Mouse (Mus musculus): ENCODE measurements around the gene Efna1. TPM values are rescaled to one million over a fixed set of nuclear protein-coding genes. Genes with fewer than 3 reads are reported as not detected.
A peak's percentile ranks its signal among the peaks of the same experiment; 100 is the strongest.

Efna1 gene
- polyA plus RNA-seq, 1 experiment from 2014 or later: 13.2 TPM

DNA sequence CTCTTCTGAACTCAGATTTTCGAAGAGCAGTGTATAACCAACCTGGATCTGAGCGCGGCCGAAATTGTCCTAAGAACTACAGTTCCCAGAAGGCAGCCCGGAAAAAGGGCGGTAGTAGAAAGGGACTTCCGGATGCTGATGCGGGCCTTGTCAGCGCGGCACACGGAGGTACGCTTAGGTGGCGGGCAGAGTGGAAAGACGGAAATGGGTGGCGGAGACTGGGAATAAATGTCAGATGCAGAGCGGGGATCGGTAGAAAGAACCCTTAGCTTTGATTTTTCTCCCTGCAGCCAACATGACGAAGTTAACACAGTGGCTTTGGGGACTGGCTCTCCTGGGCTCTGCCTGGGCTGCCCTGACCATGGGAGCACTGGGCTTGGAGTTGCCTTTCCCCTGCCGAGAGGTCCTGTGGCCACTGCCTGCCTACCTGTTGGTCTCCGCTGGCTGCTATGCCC is 14.5 kb downstream of the Efna1 start:
- Histone ChIP-seq H3K36me3 (replicated peaks) (peaks cover 9% of the 10 kb centered on the region), H3K4me1 (peaks cover 49% of the 10 kb centered on the region), H3K4me3 (peak overlapping the region; percentile 68), H3K27ac (peak overlapping the region; percentile 86), H3K9me3 (no peaks in the 10 kb centered on the region), H3K27me3 (ENCODE audit: poor library complexity, severe bottlenecking) (peaks cover 26% of the 10 kb centered on the region)
- under 1% methylated on average over 20 of the region's 20 CpGs for WGBS
- DNase-seq (ENCODE audit: extremely low spot score, low spot score): peak; percentile 82

DNA sequence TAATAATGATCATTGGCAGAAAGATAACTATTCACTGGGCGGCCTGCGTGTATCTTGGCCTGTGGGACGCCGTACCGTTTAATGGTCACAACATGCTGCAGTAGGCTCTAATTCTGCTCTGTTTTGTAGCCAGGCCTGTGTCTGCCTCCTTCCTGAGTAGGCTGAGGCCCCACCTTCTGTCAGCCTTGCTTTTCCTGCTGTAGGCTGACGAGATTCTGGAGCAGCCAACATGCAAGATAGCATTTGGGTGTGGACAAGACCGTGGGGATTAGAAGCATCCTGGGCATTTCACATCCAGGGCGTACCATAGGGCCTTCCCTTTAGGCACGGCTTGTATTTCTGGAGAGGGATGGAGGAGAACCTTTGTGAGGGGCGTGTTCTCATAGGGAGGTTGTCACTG is 18.5 kb downstream of the Efna1 start:
- no peaks in the 10 kb centered on the region for H3K36me3 ChIP-seq (replicated peaks)
- peaks cover 8% of the 10 kb centered on the region; the same call in 1 of the 2 replicates for H3K27me3 ChIP-seq (ENCODE audit: poor library complexity, severe bottlenecking)
- H3K4me3 ChIP-seq: no peak overlapping the region
- H3K9me3 ChIP-seq: no peaks in the 10 kb centered on the region
- WGBS: 79% methylated on average over 10 of the region's 10 CpGs
- no peak for DNase-seq (ENCODE audit: extremely low spot score, low spot score)
- peaks cover 25% of the 10 kb centered on the region for H3K4me1 ChIP-seq
- no peak overlapping the region for H3K27ac ChIP-seq

DNA sequence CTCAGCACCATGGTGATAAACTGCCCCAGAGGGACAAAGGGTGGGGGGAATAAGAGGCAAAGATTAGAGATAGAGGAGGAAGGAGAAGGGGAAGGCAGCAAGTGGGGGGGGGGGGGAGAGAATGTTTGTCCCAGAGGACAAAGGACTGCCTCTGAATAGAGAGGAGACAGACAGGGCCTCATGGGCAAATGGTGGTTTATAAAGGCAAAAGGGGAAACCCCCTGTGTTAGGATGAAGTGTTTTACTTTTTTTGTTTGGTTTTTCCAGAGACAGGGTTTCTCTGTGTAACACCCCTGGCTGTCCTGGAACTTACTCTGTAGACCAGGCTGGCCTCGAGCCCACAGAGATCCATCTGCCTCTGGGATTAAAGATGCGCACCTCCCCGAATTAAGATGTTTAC is 20.7 kb downstream of the Efna1 start:
- 86% methylated on average over 3 of the region's 3 CpGs for WGBS

DNA sequence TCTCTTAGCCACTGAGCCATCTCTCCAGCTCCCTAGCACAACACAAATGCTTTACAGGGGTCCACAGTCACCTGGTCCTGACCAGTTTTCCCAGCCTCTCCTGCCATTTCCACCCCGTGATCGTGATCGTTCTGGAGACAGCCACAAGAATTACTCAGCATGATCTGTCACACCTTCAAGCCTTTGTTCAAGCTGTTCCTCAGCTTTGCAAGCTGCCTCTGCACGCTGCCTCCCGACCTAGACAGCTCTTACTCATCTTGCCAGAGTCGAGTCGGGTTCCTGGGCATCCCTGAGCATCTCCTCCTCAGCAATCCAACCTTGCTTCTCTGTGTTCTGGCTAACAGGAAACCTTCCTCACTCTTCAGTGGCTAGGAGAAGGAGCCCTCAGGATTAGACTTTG is 21.9 kb downstream of the Efna1 start, which contains the start of gene Dpm3:
Gene Dpm3 (plus strand): TSS at position 283 of the 400 bp plus-strand sequence.
- Histone ChIP-seq H3K4me1 (peaks cover 11% of the 10 kb centered on the region), H3K27me3 (ENCODE audit: poor library complexity, severe bottlenecking) (peaks cover 8% of the 10 kb centered on the region; the same call in 1 of the 2 replicates), H3K4me3 (no peak within 1 kb of the TSS), H3K27ac (no peak within 1 kb of the TSS), H3K36me3 (replicated peaks) (no peaks in the 10 kb centered on the region), H3K9me3 (no peaks in the 10 kb centered on the region)
- no peak for DNase-seq (ENCODE audit: extremely low spot score, low spot score)
- WGBS: 67% methylated on average over 7 of the region's 7 CpGs

More for the DNA sequence above, 20.7 kb downstream of the Efna1 start:
- no peak overlapping the region for H3K4me3 ChIP-seq
- peaks cover 8% of the 10 kb centered on the region; the same call in 1 of the 2 replicates for H3K27me3 ChIP-seq (ENCODE audit: poor library complexity, severe bottlenecking)
- no peak overlapping the region for H3K27ac ChIP-seq
- H3K9me3 ChIP-seq: no peaks in the 10 kb centered on the region
- peaks cover 11% of the 10 kb centered on the region for H3K4me1 ChIP-seq
- DNase-seq (ENCODE audit: extremely low spot score, low spot score): no peak
- H3K36me3 ChIP-seq (replicated peaks): no peaks in the 10 kb centered on the region

DNA sequence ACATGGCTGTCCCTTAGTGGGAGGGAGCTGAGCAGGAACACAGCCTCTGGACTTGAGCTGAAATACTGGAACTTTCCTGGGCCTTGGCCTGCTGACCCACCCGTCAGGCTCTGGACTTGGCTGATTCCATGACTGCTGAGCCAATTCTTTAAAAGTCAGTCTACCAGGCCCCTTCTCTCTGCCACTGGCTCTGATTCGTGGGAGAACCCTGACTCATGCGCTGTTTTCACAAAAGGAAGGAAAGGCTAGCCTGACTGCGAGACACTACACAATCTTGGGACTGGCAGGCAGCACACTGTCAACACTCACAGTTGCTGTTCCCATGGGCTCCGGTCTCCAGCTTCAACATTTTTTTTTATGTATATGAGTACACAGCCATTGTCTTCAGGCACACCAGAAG is 24.8 kb downstream of the Efna1 start:
- DNase-seq (ENCODE audit: extremely low spot score, low spot score): no peak
- Histone ChIP-seq H3K27me3 (ENCODE audit: poor library complexity, severe bottlenecking) (peaks cover 31% of the 10 kb centered on the region), H3K36me3 (replicated peaks) (no peaks in the 10 kb centered on the region), H3K4me3 (no peak overlapping the region), H3K9me3 (no peaks in the 10 kb centered on the region), H3K27ac (no peak overlapping the region), H3K4me1 (peaks cover 24% of the 10 kb centered on the region)
- 85% methylated on average over 5 of the region's 5 CpGs for WGBS

DNA sequence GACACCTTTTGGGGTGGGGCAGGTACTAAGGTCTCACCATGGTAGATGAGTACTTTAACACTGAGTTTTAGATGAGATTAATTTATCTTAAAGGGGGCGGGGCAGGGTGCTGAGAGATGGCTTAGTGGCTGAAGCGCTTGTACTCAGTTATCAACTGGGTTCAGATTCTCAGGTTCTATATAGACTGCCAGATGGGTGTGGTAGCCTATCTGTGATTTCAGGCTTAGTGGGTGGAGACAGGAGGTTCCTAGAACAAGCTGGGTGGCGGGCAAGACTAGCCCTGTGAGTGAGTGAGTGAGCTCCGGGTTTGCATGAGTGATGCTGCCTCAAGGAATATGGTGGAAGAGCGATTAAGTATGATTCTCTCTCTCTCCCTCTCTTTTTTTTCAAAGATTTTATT is 25.9 kb downstream of the Efna1 start:
- Histone ChIP-seq H3K27ac (no peak overlapping the region), H3K27me3 (ENCODE audit: poor library complexity, severe bottlenecking) (peaks cover 31% of the 10 kb centered on the region), H3K4me3 (no peak overlapping the region), H3K9me3 (no peaks in the 10 kb centered on the region), H3K4me1 (peaks cover 29% of the 10 kb centered on the region), H3K36me3 (replicated peaks) (peaks cover under 1% of the 10 kb centered on the region; the same call in 1 of the 2 replicates)
- DNase-seq (ENCODE audit: extremely low spot score, low spot score): no peak
- WGBS: 90% methylated on average over 5 of the region's 5 CpGs

DNA sequence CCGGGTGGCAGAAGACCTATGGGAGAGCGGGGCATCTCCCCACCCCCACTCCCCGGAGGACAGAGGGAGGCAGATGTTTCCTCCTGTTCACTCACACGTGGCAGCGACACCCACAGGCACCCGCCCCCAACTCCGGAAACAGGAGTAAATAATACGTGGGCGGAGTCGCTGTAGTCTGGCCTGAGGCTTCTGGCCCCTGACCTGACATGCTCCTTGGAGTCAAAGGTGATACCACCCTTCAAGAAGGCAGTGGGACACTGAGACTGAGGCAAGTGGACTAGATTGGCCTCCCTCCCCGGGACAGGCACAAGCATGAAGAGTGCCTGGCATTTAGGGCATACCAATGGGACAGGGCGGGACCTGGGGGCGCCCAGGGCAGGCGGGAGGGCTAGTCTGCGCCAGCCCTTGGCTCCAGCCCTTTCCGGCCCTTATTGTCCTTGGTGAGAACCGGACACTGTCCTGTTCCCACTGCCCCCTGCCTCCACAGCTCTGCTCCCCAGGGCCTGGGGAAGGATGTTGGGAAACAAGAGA is 29.5 kb downstream of the Efna1 start:
- H3K4me3 ChIP-seq: peak overlapping the region; percentile 32

DNA sequence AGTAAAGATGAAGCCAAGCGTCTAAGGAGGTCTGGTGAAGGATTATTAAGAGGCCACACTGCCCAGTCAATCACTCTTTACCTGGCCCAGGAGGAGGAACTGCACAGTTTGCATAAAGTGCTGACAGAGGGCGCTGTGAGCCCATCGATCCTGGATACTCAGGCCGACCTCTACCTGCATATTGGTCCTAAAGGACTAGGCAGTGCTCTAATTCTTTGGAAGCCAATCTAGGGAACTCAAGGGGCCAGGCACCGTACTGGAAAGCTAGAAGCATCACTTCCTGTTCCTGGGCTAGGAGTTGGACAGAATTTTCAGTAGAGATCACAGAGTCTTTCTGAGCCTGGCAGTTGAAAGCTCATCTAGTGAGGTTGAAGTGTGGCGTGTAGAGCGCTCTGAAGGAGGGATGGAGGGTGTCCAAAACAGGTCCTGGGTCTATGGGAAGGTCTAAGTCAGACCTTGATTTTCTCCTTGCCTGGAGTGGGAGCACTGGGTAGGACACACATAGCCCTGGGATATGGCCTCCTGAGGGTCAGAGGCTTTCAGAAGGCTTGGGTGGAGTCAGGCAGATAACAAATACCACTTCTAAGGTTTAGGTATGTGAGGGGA is 30.4 kb downstream of the Efna1 start:
- Histone ChIP-seq H3K4me3 (0 out of 2 replicates have a peak overlapping the region, but pooled peaks have one; percentile 32), H3K9me3 (no peaks in the 10 kb centered on the region), H3K27ac (0 out of 2 replicates have a peak overlapping the region, but pooled peaks have one; percentile 68), H3K27me3 (ENCODE audit: poor library complexity, severe bottlenecking) (peaks cover 29% of the 10 kb centered on the region), H3K4me1 (peaks cover 55% of the 10 kb centered on the region), H3K36me3 (replicated peaks) (peaks cover 28% of the 10 kb centered on the region)
- 24% methylated on average over 7 of the region's 7 CpGs for WGBS
- DNase-seq (ENCODE audit: extremely low spot score, low spot score): peak; percentile 47

More for the DNA sequence above, 29.5 kb downstream of the Efna1 start:
- Histone ChIP-seq H3K4me1 (peaks cover 47% of the 10 kb centered on the region), H3K27me3 (ENCODE audit: poor library complexity, severe bottlenecking) (peaks cover 23% of the 10 kb centered on the region), H3K27ac (peak overlapping the region; percentile 68), H3K36me3 (replicated peaks) (peaks cover 28% of the 10 kb centered on the region), H3K9me3 (no peaks in the 10 kb centered on the region)
- DNase-seq (ENCODE audit: extremely low spot score, low spot score): peak; percentile 35
- WGBS: 11% methylated on average over 17 of the region's 17 CpGs

DNA sequence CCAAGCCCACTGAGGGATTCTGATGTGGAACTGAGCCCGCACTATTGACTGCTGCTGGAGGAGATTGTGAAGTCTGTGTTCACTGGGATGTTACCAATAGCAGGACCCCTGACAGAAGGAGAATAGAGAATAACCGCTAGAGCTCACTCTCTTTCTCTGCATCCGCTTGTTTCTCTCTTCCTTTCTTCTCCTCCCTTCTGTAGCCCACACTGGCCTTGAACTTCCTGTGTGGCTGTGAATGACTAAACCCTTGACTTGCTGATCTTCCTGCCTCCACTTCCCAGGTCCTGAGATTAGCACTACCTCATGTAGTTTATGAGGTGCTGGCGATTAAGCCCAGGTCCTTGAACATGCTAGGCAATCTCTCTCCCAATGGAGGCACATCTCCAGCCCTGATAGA is 33.5 kb downstream of the Efna1 start:
- 93% methylated on average over 4 of the region's 4 CpGs for WGBS
- H3K36me3 ChIP-seq (replicated peaks): peaks cover 28% of the 10 kb centered on the region
- H3K4me1 ChIP-seq: peaks cover 80% of the 10 kb centered on the region
- H3K27me3 ChIP-seq (ENCODE audit: poor library complexity, severe bottlenecking): peaks cover 43% of the 10 kb centered on the region
- no peak for DNase-seq (ENCODE audit: extremely low spot score, low spot score)
- peak overlapping the region; percentile 94; the same call in 1 of the 2 replicates for H3K27ac ChIP-seq
- peak overlapping the region; percentile 83 for H3K4me3 ChIP-seq
- no peaks in the 10 kb centered on the region for H3K9me3 ChIP-seq

DNA sequence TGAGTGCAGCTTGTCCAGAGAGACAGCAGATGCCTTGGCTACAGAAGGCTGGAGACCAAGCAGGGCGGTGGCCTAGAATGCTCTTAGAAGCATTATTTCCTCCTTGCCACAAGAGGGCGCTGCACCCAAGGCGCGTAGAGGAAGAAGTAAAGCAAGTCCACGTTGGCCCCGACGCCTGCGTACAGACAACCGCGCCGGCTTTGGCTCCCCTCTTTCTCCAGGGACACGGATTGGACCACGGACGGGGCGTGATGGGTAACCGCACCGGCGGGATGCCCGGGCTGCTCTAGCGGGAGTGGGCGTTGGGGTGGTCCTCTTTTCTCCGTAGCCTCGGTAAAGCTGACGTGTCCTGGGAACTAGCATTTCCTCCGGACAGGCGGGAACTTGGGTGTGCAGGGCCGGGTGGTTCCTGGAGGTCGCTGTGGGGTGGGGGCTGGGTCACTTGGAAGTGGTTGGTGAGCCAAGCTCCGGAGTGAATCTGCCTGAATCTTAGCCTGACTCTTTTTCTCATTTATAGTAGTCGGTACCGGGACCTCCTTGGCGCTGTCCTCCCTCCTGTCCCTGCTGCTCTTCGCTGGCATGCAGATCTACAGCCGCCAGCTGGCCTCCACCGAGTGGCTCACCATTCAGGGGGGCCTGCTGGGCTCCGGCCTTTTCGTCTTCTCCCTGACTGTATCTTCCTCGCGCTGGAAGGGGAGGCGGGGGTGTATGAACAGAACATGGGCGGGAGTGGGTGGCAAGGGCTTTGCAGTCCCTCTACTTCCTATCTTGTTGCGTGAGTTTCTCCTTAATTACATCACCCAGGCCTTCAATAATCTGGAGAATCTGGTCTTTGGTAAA is 34.5 kb downstream of the Efna1 start, which contains the start of gene Trim46:
Gene Trim46 (minus strand): TSS at position 49 of the 840 bp plus-strand sequence.
- H3K27ac ChIP-seq: peak within 1 kb of the TSS; percentile 94
- peaks cover 70% of the 10 kb centered on the region for H3K4me1 ChIP-seq
- under 1% methylated on average over 42 of the region's 42 CpGs for WGBS

DNA sequence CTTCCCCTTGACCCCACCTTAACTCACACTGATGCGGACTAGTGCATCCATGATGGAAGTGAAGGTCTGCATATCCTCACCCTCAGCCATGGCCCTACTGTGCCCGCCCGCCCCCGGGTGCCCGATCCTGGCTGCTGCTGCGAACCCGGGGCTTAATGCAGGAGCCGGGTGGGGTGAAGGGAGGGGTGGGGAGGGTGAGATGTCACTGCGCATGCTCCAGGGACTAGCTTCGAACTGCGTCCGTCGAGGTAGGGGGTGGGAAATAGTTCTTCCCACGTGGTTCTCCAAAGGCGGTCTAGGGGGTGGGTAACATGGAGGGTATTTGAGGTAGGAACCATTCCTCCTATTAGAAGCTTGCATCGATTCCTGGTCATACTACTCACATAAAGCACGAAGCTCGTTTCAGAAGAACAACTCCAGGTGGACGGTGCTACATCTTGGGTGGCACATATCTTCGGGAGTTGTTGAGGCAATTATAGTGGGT is 35.2 kb downstream of the Efna1 start, which contains the start of gene Krtcap2:
Gene Krtcap2 (plus strand): TSS at position 279 of the 484 bp plus-strand sequence.
- DNase-seq (ENCODE audit: extremely low spot score, low spot score): peak; percentile 56

More for the DNA sequence above, 34.5 kb downstream of the Efna1 start, which contains the start of gene Trim46:
- H3K27me3 ChIP-seq (ENCODE audit: poor library complexity, severe bottlenecking): peaks cover 33% of the 10 kb centered on the region
- no peaks in the 10 kb centered on the region for H3K9me3 ChIP-seq
- peak within 1 kb of the TSS; percentile 83 for H3K4me3 ChIP-seq
- peaks cover 33% of the 10 kb centered on the region for H3K36me3 ChIP-seq (replicated peaks)
- peak; percentile 92 for DNase-seq (ENCODE audit: extremely low spot score, low spot score)

DNA sequence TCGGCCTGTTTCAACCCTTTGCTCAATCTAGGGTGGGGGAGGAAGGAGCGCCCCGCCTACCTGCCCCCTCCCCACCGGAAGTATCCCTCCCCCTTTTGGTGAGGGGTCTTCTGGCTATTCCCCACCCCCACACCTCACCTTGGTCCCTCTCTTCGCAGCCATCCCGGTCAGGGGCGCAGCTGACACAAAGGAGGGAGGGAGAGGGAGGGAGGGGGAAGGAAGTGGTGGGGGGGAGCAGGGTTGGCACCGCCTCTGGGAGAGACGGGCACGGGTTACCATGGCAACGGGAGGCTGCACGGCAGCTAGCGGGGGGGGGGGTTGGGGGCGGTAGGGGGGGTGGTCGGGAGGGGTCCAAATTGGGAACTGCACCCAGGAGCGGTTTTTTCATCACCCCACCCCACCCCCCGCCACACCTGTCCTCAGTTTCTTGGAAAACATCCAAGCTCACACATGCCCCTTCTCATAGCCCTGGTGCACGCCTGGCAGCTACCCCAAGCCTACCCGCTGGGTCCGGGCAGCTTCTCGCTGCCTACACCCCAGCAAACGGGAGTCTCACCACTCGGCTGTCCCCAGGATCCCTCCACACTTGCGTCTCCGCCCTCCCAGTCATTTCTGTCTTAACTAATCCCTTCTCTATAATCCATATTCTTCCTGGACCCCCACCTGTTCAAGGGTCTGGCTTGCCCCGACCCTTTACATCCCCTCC is 35.8 kb downstream of the Efna1 start:
- under 1% methylated on average over 22 of the region's 26 CpGs for WGBS
- no peaks in the 10 kb centered on the region for H3K9me3 ChIP-seq
- H3K4me3 ChIP-seq: peak overlapping the region; percentile 83
- peaks cover 37% of the 10 kb centered on the region for H3K36me3 ChIP-seq (replicated peaks)
- peaks cover 30% of the 10 kb centered on the region for H3K27me3 ChIP-seq (ENCODE audit: poor library complexity, severe bottlenecking)
- peak; percentile 62 for DNase-seq (ENCODE audit: extremely low spot score, low spot score)
- H3K27ac ChIP-seq: peak overlapping the region; percentile 94
- H3K4me1 ChIP-seq: peaks cover 56% of the 10 kb centered on the region

More for the DNA sequence above, 35.2 kb downstream of the Efna1 start, which contains the start of gene Krtcap2:
- Histone ChIP-seq H3K27ac (peak within 1 kb of the TSS; percentile 94), H3K4me3 (peak within 1 kb of the TSS; percentile 83), H3K9me3 (no peaks in the 10 kb centered on the region), H3K36me3 (replicated peaks) (peaks cover 37% of the 10 kb centered on the region), H3K4me1 (peaks cover 62% of the 10 kb centered on the region), H3K27me3 (ENCODE audit: poor library complexity, severe bottlenecking) (peaks cover 30% of the 10 kb centered on the region)
- WGBS: 5% methylated on average over 20 of the region's 20 CpGs
